Mouse (Mus musculus) hindbrain, embryonic 16.5 days (tissue): ENCODE measurements at regions not wholly inside any gene's neighbourhood (a gene's known extent, or its start where the extent isn't known, plus 50 kb on each side); places are given as distances from the start of the nearest gene placed in this dataset.
A peak's percentile ranks its signal among the peaks of the same experiment; 100 is the strongest.

Source experiments
- ATAC-seq: fragments of 200-750 bp; cut with Nextera tagmentation; 2 replicates; pipeline ENCODE4 v1.8.0; 2017; ENCODE audit warnings: moderate TSS enrichment, moderate library complexity
- H3K27ac ChIP-seq: fragments of 300-500 bp; sonication (generic); 2 replicates; pipeline ENCODE4 v1.5.1; 2014; ENCODE audit warnings: low read depth, mild to moderate bottlenecking, control low read depth, low read length, moderate library complexity
- H3K27me3 ChIP-seq: fragments of 300-500 bp; sonication (generic); replicated peaks from 2 replicates; pipeline ENCODE4 v1.6.1; 2014; ENCODE audit warnings: low read length; ENCODE audit not compliant: control insufficient read depth, insufficient read depth
- H3K36me3 ChIP-seq: fragments of 300-500 bp; sonication (generic); 2 replicates; pipeline ENCODE4 v1.6.1; 2014; ENCODE audit warnings: mild to moderate bottlenecking, low read length, moderate library complexity, mixed read lengths; ENCODE audit not compliant: control insufficient read depth, insufficient read depth
- H3K4me1 ChIP-seq: fragments of 300-500 bp; sonication (generic); 2 replicates; pipeline ENCODE4 v1.6.1; 2014; ENCODE audit warnings: low read depth, low read length; ENCODE audit not compliant: control insufficient read depth, insufficient read depth
- H3K4me2 ChIP-seq: fragments of 300-500 bp; sonication (generic); 2 replicates; pipeline ENCODE4 v1.6.1; 2014; ENCODE audit warnings: mild to moderate bottlenecking, low read length, control low read depth, moderate library complexity
- H3K4me3 ChIP-seq: fragments of 300-500 bp; sonication (generic); 2 replicates; pipeline ENCODE4 v1.5.1; 2014; ENCODE audit warnings: mild to moderate bottlenecking, low read length, control low read depth, moderate library complexity
- H3K9ac ChIP-seq: fragments of 300-500 bp; sonication (generic); 2 replicates; pipeline ENCODE4 v1.6.1; 2014; ENCODE audit warnings: low read depth, mild to moderate bottlenecking, control low read depth, low read length, moderate library complexity
- H3K9me3 ChIP-seq: fragments of 300-500 bp; sonication (generic); 2 replicates; pipeline ENCODE4 v1.6.1; 2014; ENCODE audit warnings: mild to moderate bottlenecking, low read length, moderate library complexity; ENCODE audit not compliant: control insufficient read depth
- WGBS: fragments of 180-500 bp; shearing (Covaris S2); extraction: QIAGEN DNeasy Blood & Tissue Kit; methylation state at CpG from one replicate; pipeline ENCODE4 v1.1.7; 2014; 5-methylcytosine and 5-hydroxymethylcytosine counted together

GRCm38 (mm10) chr1:76975077-76975945 lies 539.6 kb downstream of the Epha4 start:
- no peaks in the 10 kb centered on the region for H3K36me3 ChIP-seq
- H3K4me2 ChIP-seq: no peak overlapping the region
- H3K4me1 ChIP-seq: no peaks in the 10 kb centered on the region
- no peak overlapping the region for H3K4me3 ChIP-seq
- no peaks in the 10 kb centered on the region for H3K9me3 ChIP-seq
- no peak overlapping the region for H3K9ac ChIP-seq
- H3K27ac ChIP-seq: no peak overlapping the region
- no peaks in the 10 kb centered on the region for H3K27me3 ChIP-seq
- ATAC-seq: no peak
- 72% methylated on average over 12 of the region's 12 CpGs for WGBS

GRCm38 (mm10) chr1:76980498-76981152 lies 534.3 kb downstream of the Epha4 start:
- H3K27me3 ChIP-seq: no peaks in the 10 kb centered on the region
- no peak for ATAC-seq

GRCm38 (mm10) chr1:76993776-76994175 lies 521.1 kb downstream of the Epha4 start:
- Histone ChIP-seq H3K27ac (no peak overlapping the region), H3K36me3 (no peaks in the 10 kb centered on the region), H3K4me2 (no peak overlapping the region), H3K4me3 (no peak overlapping the region), H3K9ac (no peak overlapping the region), H3K27me3 (no peaks in the 10 kb centered on the region), H3K4me1 (no peaks in the 10 kb centered on the region), H3K9me3 (no peaks in the 10 kb centered on the region)
- ATAC-seq: no peak
- WGBS: 84% methylated on average over 2 of the region's 2 CpGs

More at GRCm38 (mm10) chr1:76980498-76981152, 534.3 kb downstream of the Epha4 start:
- Histone ChIP-seq H3K4me3 (no peak overlapping the region), H3K27ac (no peak overlapping the region), H3K36me3 (no peaks in the 10 kb centered on the region), H3K4me1 (no peaks in the 10 kb centered on the region), H3K9me3 (no peaks in the 10 kb centered on the region), H3K4me2 (no peak overlapping the region), H3K9ac (no peak overlapping the region)
- WGBS: 79% methylated on average over 9 of the region's 9 CpGs

- H3K9ac ChIP-seq: no peak overlapping the region
- no peaks in the 10 kb centered on the region for H3K27me3 ChIP-seq
- peaks cover 6% of the 10 kb centered on the region for H3K4me1 ChIP-seq
- H3K27ac ChIP-seq: no peak overlapping the region
- no peak overlapping the region for H3K4me2 ChIP-seq
- no peaks in the 10 kb centered on the region for H3K36me3 ChIP-seq
- WGBS: 80% methylated on average over 6 of the region's 6 CpGs
- H3K9me3 ChIP-seq: no peaks in the 10 kb centered on the region
- ATAC-seq: no peak
- H3K4me3 ChIP-seq: no peak overlapping the region
Observed at GRCm38 (mm10) chr1:77008001-77008400, 506.9 kb downstream of the Epha4 start.

- Histone ChIP-seq H3K9ac (no peak overlapping the region), H3K36me3 (no peaks in the 10 kb centered on the region), H3K4me1 (peaks cover 6% of the 10 kb centered on the region), H3K4me2 (no peak overlapping the region), H3K27ac (no peak overlapping the region), H3K27me3 (no peaks in the 10 kb centered on the region; the same call in 1 of the 2 replicates), H3K9me3 (no peaks in the 10 kb centered on the region), H3K4me3 (no peak overlapping the region)
- 40% methylated on average over 8 of the region's 8 CpGs for WGBS
- ATAC-seq: peak; percentile 67
Observed at GRCm38 (mm10) chr1:77010608-77011214, 504.2 kb downstream of the Epha4 start.

GRCm38 (mm10) chr1:77027656-77028055 lies 487.2 kb downstream of the Epha4 start:
- no peak overlapping the region for H3K9ac ChIP-seq
- ATAC-seq: no peak
- H3K4me3 ChIP-seq: no peak overlapping the region
- H3K27me3 ChIP-seq: no peaks in the 10 kb centered on the region
- H3K4me1 ChIP-seq: no peaks in the 10 kb centered on the region
- no peak overlapping the region for H3K27ac ChIP-seq
- H3K9me3 ChIP-seq: no peaks in the 10 kb centered on the region
- H3K36me3 ChIP-seq: no peaks in the 10 kb centered on the region
- H3K4me2 ChIP-seq: no peak overlapping the region
- 73% methylated on average over 4 of the region's 4 CpGs for WGBS

GRCm38 (mm10) chr1:77028216-77028615 lies 486.7 kb downstream of the Epha4 start:
- no peaks in the 10 kb centered on the region for H3K4me1 ChIP-seq
- no peak for ATAC-seq
- 82% methylated on average over 6 of the region's 6 CpGs for WGBS
- no peak overlapping the region for H3K27ac ChIP-seq
- no peak overlapping the region for H3K9ac ChIP-seq
- no peaks in the 10 kb centered on the region for H3K9me3 ChIP-seq
- no peaks in the 10 kb centered on the region for H3K36me3 ChIP-seq
- H3K4me2 ChIP-seq: no peak overlapping the region
- H3K27me3 ChIP-seq: no peaks in the 10 kb centered on the region
- no peak overlapping the region for H3K4me3 ChIP-seq

- H3K4me2 ChIP-seq: no peak overlapping the region
- no peak overlapping the region for H3K9ac ChIP-seq
- ATAC-seq: no peak
- H3K27me3 ChIP-seq: no peaks in the 10 kb centered on the region
- no peak overlapping the region for H3K4me3 ChIP-seq
- H3K4me1 ChIP-seq: no peaks in the 10 kb centered on the region
- H3K36me3 ChIP-seq: no peaks in the 10 kb centered on the region
- WGBS: 76% methylated on average over 6 of the region's 6 CpGs
- no peak overlapping the region for H3K27ac ChIP-seq
- no peaks in the 10 kb centered on the region for H3K9me3 ChIP-seq
Observed at GRCm38 (mm10) chr1:77029091-77029490, 485.8 kb downstream of the Epha4 start.
